Mouse (Mus musculus): Measurements from ENCODE around the gene St3gal4.
"Not testable (repeated sequence)": the region's sequence is repeated elsewhere in the genome, so short reads cannot be mapped to it uniquely, and the experiment has no call there.

The St3gal4 gene

DNA sequence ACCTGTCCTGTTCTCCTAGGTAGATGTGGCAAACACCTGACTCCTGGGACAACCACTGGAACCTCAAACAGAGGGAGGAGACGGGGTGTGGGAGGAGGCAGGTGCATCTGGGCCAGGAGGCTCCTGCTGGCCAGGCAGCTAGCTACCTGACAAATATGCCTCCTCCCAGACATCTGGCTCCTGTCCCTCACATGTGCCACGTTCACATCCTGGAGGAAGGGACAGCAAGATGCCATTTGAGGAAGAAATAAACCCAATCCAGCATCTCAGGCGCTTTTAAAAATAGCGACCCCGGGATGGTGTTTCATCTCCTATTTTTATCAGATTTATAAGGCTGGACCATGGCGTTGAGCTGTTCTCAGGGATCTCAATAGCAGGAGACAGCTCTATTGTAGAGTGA, at the start of gene St3gal4:
St3gal4 (minus strand) TSS at position 101 of the 400 bp plus-strand sequence.
- no peak for DNase-seq

DNA sequence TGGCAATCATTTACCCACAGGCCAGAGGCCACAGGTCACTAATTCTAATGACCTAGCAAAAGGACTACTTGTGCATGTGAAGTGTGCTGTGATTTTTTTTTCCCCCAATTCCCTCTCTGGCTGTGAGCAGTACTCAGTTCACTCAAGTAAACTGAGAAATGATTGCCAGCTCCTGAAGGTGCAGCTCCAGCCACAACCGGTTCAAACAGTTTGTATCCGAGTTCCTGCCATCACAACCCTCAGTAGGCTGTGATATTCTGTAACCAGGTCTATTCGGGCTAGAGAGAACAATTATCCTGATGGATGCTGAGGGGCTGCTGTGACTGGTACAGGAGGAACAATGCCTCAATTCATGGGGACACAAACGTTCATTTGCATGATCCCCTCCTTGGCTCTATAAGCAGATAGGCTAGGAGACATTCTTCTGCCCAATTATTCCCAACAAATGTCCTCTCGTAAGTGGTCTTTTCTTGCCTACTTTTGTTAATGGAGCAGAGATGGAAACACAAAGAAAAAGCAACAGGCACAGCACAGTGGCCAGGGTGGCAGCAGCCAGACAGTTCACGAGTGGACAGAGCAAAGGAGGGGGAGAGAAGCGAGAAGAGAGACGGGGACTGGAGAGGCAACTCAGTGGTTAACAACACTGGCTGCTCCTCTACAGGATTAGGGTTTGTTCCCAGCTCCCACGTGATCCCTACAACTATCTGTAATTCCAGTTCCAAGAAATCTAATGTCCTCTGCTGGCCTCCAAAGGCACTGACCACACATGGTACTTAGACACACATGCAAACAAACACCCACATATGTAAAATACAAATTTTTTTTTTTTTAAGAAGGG, 47.9 kb upstream of the St3gal4 start:
- no peak for DNase-seq

DNA sequence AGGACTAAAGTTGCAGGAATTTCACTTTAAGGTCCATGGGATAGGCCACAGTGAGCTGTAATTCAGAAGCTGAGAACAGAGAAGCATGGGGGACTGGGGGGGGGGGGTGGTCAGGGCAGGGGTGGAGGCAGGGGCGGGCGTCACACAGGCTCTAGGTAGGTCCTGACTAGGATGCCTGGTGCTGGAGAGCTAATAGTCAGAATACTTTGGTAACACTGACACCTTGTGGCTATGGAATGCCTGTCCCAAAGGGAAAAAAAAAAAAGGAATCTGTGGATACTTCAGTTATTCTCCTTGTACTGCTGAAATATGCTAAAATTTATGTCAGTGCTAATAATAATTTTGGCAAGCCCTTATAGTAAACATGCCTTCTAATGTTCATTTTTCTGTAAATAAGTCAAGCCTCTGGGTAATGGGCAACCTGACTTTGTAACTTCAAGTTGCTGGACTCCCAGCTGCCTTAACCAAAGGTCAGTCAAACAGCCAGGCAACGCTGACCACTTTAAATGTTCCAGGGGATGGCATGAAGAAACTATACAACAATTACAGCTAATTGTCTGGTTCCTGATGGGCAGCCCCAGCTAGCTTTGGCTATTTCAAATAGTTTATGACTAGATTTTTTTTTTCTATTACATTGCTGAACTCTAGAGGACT, 47.2 kb upstream of the St3gal4 start:
- DNase-seq = peak; percentile 51 to 63

DNA sequence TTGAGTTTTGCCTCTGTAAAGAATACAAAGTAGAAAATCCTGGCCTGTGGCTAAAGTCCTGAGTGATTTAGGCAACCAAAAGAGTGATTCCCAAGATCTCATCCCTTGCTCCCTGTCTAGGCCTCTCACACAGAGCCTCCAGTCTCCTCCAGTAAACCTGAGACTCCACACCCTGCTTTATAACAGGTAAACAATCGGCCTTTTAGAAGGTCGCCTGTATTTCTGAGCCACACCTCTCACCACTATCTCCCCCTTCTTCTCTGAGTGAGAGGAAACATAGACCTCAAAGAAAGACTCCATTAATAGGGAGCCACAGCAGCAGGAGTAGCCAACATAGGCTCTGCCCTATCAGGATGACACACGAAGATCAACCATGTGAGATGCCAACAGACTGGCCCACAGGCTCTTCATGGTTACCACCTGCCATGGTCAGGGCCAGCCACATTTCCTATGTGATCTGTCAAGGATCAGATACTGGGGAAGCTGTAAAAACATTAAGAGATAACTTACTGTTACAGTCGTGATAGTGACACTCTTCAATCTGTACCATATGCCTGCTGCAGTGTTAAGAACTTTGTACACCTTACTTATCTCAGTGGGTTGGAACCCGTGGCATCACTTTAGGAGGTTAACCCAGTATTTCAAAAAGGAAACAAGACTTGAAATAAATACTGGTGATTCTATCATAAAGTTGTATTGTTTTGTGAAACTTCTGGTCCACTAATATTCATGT, 45.2 kb upstream of the St3gal4 start:
- no peak for DNase-seq

DNA sequence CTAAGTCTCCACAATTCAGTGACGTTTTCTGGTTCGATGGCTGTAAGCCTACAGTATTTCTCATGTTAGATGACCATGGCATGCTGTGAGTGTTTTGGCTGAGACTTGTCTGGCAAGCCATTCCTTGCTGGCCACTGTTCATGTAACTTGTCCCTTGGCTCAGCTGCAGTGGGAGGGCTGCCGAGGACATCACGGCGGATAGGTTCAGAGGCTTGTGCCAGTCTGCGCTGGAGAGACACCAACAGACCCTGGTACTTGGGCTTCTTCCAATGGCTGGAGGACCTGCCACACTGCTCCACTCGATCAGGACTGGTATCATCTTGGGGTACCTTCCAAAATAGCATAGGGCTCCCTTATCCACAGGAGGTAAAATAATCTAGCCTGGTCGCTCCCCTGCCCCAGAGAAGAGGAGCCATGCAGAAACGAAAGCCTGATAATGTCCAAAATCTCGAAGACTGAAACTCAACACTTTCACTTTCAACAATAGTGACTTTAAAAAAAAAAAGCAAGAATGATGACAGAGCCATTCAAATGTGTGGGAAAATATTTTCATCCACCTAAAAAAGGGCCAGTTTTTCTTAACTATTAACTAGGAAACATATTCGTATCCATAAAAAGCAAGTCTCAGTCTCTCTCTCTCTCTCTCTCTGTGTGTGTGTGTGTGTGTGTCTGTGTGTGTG, 44.1 kb upstream of the St3gal4 start:
- peak; percentile 92 to 98 for DNase-seq

DNA sequence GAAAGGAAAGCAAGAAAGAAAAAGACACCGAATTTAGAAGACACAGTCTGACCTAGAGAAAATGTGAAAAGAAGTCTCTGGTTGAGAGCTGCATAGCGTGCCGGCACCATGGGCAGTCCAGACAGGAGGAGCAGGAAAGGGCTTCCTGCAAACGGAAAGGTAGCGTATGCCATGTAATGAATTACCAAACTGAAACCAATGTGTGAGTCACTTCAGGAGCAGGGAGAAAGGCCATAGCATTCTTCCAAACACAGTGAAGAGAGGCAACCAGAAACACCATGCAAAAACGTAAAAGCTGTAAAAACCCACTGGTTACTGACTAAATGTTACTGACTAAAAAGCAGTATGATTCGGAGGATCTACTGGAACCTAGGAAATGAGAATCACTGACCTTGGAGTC, 42.7 kb upstream of the St3gal4 start:
- peak in 1 of 2 experiments; percentile 32 for DNase-seq

DNA sequence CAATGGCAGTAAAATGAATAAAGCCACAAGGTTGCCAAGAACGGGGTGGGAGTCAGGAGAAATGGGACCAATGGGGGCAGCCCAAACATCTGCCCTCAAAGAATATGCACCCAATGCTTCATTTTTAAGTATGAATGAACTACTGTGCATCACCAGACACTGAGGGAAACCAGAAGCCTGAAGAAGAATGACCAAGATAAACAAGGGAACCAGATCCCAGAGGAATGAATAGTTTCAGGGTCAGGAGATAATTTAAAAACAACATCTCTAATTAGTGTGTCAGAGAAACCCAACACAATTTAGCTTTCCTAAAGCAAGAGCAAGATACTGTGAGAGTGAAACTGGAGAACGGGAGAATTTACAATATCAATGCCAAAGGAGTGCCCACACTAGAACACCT, 41.6 kb upstream of the St3gal4 start:
- no peak for DNase-seq

DNA sequence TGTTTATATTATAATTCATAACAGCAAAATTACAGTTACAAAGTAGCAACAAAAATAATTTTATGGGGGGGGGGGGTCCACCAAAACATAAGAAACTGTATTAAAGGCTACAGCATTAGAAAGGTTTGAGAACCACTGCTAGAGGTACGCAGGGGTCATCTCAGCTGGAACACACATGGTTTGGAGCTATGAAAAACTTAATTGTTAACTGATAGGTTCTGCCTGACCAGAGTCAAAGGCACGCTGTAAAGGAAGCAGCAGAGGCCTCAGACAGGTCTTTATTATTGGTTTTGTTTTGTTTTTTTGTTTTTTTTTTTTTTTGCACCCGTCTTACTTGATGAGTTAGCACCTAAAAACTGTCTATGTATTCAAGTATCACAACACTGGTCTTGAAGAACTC, 39.4 kb upstream of the St3gal4 start:
- DNase-seq = no peak

DNA sequence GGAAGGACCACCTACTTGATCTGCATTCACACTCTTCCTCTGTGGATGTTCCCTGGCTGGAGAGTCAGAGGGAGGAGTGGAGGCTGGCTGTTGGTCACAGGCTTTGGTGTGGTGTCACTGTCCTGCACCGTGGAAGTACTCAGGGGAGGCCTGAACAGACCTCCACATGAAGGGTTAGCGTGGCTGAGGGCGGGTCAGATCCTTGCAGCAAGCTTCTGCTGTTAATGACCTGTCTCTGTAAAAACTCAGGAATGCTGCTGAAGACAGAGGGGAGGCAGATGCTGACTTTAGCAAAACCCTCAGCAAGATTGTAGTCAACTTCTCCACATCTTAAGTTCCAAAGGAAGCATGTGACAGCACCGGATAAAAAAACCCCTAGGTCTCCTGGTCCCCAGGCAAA, 37.8 kb upstream of the St3gal4 start:
- no peak for DNase-seq

DNA sequence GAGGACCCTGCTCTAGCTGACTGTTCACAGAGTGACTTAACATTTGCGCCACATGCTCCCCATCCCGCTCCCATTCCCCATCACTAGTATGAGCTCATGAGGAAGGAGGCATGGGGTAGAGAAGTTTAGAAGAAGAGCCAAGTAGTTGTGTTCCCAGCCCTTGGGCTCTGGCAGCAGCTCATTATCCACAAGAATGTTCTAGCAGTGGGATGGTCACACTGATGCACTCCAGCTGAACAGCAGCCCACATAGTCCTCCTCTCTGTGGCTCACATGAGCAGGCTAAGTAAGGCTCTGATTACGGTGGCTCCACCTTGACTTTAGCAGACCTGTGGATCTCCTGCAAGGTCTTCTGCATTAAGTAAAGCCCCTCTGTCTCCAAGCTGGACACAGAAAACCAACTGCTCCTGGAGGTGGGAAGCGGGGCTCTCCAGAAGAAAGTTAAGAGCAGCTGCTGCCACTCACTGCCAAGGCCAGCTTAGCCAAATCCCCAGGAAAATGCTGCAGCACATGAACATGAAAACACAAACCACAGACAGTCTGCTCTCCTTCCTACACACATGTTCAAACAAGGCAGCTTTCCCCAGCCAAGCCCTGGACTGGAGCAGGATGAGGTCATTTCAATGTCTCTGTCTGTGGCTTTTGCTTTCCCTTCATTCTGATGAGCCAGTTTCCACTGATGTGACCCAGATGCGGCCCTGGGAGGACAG, 37.1 kb upstream of the St3gal4 start:
- no peak for DNase-seq

DNA sequence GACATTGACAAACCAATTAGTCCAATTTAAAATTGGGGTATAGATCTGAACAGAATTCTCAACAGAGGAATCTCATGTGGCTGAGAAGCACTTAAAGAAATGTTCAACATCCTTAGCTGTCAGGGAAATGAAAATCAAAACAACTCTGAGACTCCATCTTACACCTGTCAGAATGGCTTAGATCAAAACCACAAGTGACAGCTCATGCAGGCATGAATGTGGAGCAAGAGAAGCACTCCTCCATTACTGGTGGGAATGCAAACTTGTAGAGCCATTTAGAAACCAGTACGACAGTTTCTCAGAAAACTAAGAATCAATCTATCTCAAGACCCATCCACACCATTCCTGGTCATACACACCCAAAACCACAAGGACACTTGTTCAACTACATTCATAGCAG, 33.9 kb upstream of the St3gal4 start:
- no peak for DNase-seq

DNA sequence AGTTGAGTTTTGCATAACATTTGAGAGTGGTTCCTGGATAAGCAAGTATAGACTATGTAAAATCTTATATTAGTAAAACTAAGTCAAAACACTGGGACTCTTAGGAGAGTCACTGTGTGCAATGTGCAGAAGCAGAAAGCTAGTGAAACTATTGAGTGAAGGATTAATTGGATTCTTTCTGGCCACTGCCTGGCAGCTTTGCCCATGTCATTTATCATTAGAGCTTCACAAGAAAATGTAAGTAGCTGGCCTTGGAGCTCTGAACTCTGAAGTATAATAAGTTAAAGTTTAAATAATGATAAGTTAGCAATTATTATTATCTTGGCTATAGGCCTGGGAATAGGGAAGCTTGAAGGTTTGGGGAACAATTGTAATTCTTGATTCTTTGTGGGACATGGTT, 29.8 kb upstream of the St3gal4 start:
- not testable (repeated sequence) for DNase-seq

DNA sequence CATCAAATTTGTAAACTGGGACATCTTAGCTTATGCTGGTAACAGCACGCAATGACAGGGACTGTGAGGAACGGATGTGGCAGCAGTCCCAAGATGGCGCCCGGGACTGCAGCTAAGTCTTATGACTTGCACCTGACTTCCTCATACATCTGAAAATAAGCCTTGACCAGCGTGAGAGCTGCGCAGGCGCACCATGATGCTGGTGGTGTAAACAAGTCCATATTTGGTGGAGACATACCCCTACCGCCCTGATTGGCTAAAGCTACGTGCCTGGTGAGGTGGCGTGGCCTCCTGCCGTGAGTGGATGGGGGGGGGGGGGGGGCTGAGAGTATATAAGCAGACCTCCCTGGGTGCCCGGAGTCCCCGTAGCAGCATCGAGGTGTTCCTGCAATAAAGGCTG, 28.2 kb upstream of the St3gal4 start:
- DNase-seq = not testable (repeated sequence)

DNA sequence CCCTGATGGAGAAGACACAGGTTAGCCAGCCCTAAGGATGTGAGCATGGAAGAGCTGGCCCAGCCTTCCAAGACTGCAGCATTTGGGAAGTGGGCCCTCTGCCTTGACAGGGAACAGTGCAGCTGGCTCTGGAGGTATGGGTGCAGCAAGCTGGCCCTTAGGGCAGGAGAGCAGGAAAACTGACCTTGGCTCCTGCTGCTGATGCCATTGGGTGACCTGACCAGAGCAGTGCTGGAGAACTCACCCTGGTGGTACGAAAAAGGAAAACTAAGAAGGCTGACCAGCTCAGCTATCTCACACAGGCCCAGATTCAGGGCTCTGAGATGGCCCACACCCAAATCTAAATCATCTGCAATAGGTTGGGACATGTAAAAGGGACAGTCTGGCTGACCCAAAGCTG, 26.8 kb upstream of the St3gal4 start:
- no peak for DNase-seq

DNA sequence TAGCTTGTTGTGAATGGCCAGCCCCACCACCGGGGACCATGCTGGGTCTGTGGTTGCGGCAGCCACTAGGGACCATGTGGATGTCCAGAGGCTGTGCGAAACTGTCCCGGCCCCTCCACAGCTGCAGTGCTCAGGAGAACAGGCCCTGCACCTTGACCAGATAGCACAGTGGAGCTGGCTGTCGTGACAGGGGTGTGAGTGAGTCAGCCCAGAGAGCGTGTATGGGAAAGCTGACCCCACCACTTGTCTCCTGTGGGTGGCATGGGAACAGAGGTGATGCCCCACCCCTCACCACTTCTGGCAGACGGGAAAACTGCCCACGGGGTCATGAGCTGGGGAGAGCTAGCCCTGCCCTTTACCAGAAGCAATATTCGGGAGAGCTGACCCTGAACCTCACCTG, 26.1 kb upstream of the St3gal4 start:
- DNase-seq = no peak

DNA sequence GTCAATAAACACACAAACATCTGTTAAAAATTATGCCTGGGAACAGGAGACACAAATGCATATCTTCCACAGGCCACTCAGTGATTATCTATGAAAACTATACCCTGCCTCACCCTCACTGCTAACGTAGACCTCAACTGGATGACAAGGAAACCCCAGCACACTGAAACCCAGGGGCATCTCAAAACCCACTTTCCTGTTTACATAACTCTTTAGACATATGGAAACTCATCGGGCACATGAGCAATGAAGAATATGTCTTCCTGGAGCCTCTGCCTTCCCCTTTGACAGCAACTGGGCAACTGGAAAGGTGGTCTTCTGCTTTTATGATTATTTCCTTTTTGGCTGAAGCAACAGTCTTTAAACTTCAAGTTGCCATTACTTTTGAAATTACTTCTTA, 23.2 kb upstream of the St3gal4 start:
- no peak for DNase-seq

DNA sequence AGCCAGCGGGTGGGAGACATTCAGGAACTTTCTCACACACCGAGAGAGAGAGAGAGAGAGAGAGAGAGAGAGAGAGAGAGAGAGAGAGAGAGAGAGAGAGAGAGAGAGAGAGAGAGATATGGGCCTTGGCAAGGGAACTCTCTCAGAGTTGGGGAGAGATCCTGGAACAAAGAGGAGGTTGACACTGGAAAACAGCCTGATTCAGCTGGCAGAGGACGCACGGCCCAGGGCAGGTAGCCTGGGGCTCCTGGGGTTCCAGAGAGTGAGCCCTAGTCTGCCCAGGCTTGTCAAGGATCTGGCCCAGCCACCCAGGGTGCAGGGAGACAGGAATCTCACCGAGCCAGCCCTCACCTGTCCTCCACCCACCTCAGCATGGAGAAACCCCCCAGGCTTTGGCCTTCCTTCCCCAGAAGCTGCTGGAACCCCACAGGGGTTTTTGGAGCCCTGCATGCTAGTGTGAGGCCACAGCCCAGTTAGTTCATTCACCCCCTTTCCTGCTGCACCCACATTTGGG, 20.2 kb upstream of the St3gal4 start:
- DNase-seq = no peak

DNA sequence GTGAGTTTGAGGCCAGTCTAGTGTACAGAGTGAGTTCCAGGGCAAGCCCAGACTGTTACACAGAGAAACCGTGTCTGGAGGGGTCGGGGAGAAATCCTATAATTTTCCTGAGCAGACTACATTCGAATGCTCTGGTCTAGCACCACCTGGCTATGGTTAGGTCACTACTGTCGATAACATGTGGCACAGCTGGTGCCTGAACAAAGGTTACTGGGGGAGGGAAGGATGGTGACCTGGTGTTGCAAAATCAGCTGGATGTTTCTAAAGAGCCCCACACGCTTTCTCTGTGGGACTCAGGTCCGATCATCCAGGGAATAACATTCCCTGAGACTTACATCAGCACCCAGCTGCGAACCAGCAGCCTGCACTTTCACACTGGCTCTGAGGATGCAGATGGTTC, 19.0 kb upstream of the St3gal4 start:
- DNase-seq = no peak

DNA sequence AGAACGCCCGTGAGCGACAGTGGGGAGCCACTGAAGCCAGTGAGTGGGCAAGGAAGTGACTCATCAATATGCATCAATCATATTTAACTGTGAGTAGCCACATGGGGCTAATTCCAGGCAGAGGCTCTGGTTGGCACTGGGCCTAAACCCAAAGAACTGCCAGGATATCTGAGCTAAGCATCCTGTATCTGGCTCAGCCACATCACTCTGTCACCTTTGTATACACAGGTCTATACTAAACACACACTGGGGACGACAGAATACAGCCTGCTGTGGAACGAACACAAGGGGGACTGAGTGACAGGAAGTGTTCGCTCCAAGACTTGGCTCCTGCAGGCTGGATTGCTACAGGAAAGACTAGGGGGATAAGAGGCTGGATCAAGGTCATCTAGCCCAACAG, 16.5 kb upstream of the St3gal4 start:
- peak; percentile 59 to 65 for DNase-seq

DNA sequence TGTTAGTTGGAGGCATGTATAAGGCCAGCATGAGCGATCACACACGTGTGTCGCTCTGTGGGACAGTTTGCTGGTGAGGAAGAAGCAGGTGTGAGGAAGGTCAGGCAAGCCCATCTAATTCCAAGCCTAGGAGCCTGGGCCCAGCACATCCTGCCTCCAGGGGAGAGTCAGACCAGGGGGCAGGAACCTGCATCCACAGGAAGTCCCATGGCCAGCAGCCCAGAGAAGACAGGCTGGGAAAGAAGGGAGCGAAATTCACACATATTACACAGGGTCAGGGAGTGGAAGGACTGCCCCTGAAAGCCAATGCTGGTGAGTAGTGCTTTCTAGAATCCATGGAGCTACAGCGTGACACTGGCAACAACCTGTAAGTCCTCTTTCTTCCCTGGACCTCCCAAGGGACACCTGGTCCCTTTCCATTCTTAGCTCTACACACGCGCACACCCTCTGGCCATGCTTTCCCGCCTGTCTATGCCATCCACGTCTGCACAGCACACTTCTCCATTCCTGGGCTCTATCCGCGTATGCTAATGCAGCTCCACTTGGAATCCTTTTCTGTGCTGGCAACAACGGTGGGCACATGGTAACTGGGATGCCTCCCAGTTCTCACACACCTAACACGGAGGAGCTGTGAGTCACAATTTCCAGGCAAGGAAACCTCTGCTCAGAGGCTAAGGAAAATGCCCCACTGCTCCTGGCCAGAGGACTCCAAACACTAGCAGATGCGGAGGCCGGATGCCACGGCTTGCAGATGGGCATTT, 12.7 kb upstream of the St3gal4 start:
- peak; percentile 72 for DNase-seq

DNA sequence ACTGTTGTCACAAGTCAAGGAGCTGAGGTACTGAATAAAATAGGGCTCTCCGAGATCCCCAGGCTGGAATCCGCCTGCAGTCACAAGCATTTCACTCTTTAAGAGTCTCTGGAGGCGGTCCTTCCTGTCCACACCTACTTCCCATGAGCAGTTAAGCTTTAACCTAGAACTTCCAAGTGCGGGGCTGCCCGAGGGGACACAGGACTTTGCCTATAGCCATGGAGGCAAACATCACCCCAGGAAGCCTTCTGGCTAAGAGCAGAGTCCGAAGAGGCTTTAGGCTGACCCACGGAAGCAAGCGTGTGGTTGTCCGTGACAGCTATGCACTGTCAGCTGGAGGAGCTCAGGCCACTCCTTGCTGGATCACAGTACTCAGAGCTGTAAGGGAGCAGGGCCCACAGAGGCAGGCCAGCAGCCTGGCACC, 9.9 kb upstream of the St3gal4 start:
- DNase-seq = no peak
